Mouse (Mus musculus) T-helper 1 cell (primary cell): ENCODE measurements around the gene Fam117b.

ENCODE experiments used
- in situ Hi-C: fragments of 300-600 bp; cut with MboI, MseI; formaldehyde crosslinking; loops from one replicate; pipeline ENCODE4 v1.15.1; 2025; ENCODE audit warnings: high pct_unique_total_duplicates

Fam117b gene

GRCm38 (mm10) chr1:59912413-59913157 is at the start of gene Fam117b:
Gene Fam117b, plus strand, starts transcription at chr1:59913006.
- in situ Hi-C loops = no loop called here

GRCm38 (mm10) chr1:59868041-59868440 is 44.8 kb upstream of the Fam117b start:
- in situ Hi-C loops = no loop called here

- in situ Hi-C loops = no loop called here
These were observed 38.8 kb upstream of the Fam117b start for GRCm38 (mm10) chr1:59874023-59874422.

GRCm38 (mm10) chr1:59878098-59878497 is 34.7 kb upstream of the Fam117b start:
- in situ Hi-C loops = no loop called here

- in situ Hi-C loops = loop anchor here (5.0 kb wide), 2 partner anchors 34 to 79 kb away; no protein-coding TSS in a partner anchor
These were observed 29.3 kb upstream of the Fam117b start for GRCm38 (mm10) chr1:59883349-59884134.

- in situ Hi-C loops = no loop called here
These were observed 25.9 kb upstream of the Fam117b start for GRCm38 (mm10) chr1:59886899-59887298.

GRCm38 (mm10) chr1:59888018-59888417 is 24.8 kb upstream of the Fam117b start:
- in situ Hi-C loops = no loop called here

- in situ Hi-C loops = no loop called here
These were observed 21.6 kb upstream of the Fam117b start for GRCm38 (mm10) chr1:59891185-59891584.

GRCm38 (mm10) chr1:59892777-59893176 is 20.0 kb upstream of the Fam117b start:
- in situ Hi-C loops = no loop called here

GRCm38 (mm10) chr1:59894025-59894424 is 18.8 kb upstream of the Fam117b start:
- in situ Hi-C loops = no loop called here

GRCm38 (mm10) chr1:59895456-59895855 is 17.4 kb upstream of the Fam117b start:
- in situ Hi-C loops = no loop called here

- in situ Hi-C loops = no loop called here
These were observed 15.5 kb upstream of the Fam117b start for GRCm38 (mm10) chr1:59897147-59897798.

- in situ Hi-C loops = no loop called here
These were observed 13.1 kb upstream of the Fam117b start for GRCm38 (mm10) chr1:59899679-59900078.

GRCm38 (mm10) chr1:59901082-59901876 is 11.5 kb upstream of the Fam117b start:
- in situ Hi-C loops = no loop called here

GRCm38 (mm10) chr1:59902634-59903033 is 10.2 kb upstream of the Fam117b start:
- in situ Hi-C loops = no loop called here

- in situ Hi-C loops = no loop called here
These were observed 8.0 kb upstream of the Fam117b start for GRCm38 (mm10) chr1:59904630-59905295.

- in situ Hi-C loops = no loop called here
These were observed 6.9 kb upstream of the Fam117b start for GRCm38 (mm10) chr1:59905916-59906315.

GRCm38 (mm10) chr1:59906819-59907521 is 5.8 kb upstream of the Fam117b start:
- in situ Hi-C loops = no loop called here

- in situ Hi-C loops = no loop called here
These were observed 5.1 kb upstream of the Fam117b start for GRCm38 (mm10) chr1:59907700-59908099.

- in situ Hi-C loops = no loop called here
These were observed 1.9 kb upstream of the Fam117b start for GRCm38 (mm10) chr1:59910941-59911340.
